Mouse (Mus musculus): Measurements from ENCODE around the gene Best1.

- TF ChIP-seq CTCF (conservative IDR thresholded peaks at IDR 0.05; ENCODE audit: insufficient read depth, insufficient read length, low read depth, low read length) = no peak
- TF ChIP-seq POLR2A (IDR thresholded peaks at IDR 0.05; ENCODE audit: low read depth, low read length) = no peak
These were observed 64.9 kb downstream of the Best1 start for GRCm38 (mm10) chr19:9936579-9936978.

Data from kidney, adult 2 months (tissue).